Mouse (Mus musculus) E14TG2a.4 (cell line): ENCODE measurements around the gene Hdgf.
"Not testable (repeated sequence)": the region's sequence is repeated elsewhere in the genome, so short reads cannot be mapped to it uniquely, and the experiment has no call there.

Source experiments
- H3K27me3 ChIP-seq: 2 replicates; pipeline ENCODE4 v1.6.1; 2014; ENCODE audit warnings: low read length, control low read depth; ENCODE audit not compliant: insufficient read depth
- H3K36me3 ChIP-seq: 2 replicates; pipeline ENCODE4 v1.6.1; 2014; ENCODE audit warnings: low read length, control low read depth; ENCODE audit not compliant: insufficient read depth
- H3K4me1 ChIP-seq: replicated peaks from 2 replicates; pipeline ENCODE4 v1.6.1; 2014; ENCODE audit warnings: low read depth, low read length, control low read depth
- H3K4me3 ChIP-seq: replicated peaks from 2 replicates; pipeline ENCODE4 v1.5.1; 2014; ENCODE audit warnings: mild to moderate bottlenecking, low read length
- H3K9me3 ChIP-seq: 2 replicates; pipeline ENCODE4 v1.6.1; 2014; ENCODE audit warnings: low read length, control low read depth
- CTCF ChIP-seq: conservative IDR thresholded peaks from 2 replicates; pipeline ENCODE4 v1.5.1; 2014; ENCODE audit warnings: low read length
- NANOG ChIP-seq: IDR thresholded peaks from 2 replicates; pipeline ENCODE4 v1.6.1; 2014; ENCODE audit warnings: borderline replicate concordance, low read length, mixed read lengths
- POU5F1 ChIP-seq: IDR thresholded peaks from 2 replicates; pipeline ENCODE4 v1.6.1; 2014; ENCODE audit warnings: low read length, borderline replicate concordance

The Hdgf gene

DNA sequence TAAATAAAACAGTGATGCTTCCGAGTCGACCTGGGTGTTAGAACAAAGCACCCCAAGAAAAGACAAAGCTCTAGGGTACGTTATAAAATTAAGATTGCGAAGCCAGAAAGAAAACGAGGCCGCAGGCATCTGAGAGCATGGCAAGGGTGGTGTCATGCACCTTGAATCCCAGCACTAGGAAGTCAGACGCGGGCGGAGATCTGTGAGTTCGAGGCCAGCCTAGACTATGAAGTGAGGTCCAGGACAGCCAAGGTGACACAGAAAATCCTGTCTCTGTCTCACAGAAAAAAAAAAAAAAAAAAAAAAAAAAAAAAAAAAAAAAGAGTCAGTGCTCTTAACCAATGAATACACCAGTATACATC is 20.1 kb upstream of the Hdgf start:
- Histone ChIP-seq H3K36me3 (peaks cover 29% of the 10 kb centered on the region), H3K9me3 (no peaks in the 10 kb centered on the region), H3K4me1 (peaks cover 36% of the 10 kb centered on the region), H3K4me3 (peak overlapping the region; percentile 75), H3K27me3 (no peaks in the 10 kb centered on the region)
- TF ChIP-seq CTCF = no peak
- no peak for TF ChIP-seq POU5F1
- no peak for TF ChIP-seq NANOG

DNA sequence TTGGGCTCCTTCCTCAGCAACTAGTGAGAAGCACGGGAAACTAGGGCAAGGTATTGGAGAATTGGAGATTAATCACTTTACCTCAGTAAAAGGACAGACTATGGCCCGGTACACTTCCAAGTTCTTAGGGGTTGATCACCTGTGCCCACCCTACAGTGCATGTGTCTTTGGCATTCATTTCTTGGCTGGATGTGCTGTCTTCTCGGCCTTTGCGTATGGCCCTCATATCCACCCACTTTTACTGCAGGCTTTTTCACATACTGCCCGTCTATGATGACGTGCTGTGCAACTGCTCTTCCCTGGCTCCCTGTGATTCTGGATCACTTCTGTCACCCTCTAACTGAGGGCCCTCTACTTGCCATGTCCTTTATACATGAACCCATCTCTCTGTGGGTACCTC is 19.7 kb upstream of the Hdgf start:
- Histone ChIP-seq H3K27me3 (no peaks in the 10 kb centered on the region), H3K4me1 (peaks cover 37% of the 10 kb centered on the region), H3K9me3 (no peaks in the 10 kb centered on the region), H3K36me3 (peaks cover 25% of the 10 kb centered on the region), H3K4me3 (peak overlapping the region; percentile 75)
- no peak for TF ChIP-seq POU5F1
- no peak for TF ChIP-seq CTCF
- TF ChIP-seq NANOG = no peak

DNA sequence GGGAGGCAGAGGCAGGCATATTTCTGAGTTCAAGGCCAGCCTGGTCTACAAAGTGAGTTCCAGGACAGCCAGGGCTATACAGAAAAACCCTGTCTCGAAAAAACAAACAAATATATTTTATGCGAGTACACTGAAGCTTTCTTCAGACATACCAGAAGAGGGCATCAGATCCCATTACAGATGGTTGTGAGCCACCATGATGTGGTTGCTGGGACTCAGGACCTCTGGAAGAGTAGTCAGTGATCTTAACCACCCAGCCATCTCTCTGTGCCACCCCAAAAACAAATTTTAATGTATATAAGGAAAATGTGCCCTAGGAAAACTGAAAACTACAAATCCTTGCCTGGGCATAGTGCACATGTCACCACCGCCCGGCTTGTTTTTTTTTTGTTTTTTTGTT is 18.7 kb upstream of the Hdgf start:
- H3K4me3 ChIP-seq, H3K27me3 ChIP-seq, H3K9me3 ChIP-seq: not testable (repeated sequence)
- Histone ChIP-seq H3K36me3 (peaks cover 17% of the 10 kb centered on the region), H3K4me1 (peaks cover 38% of the 10 kb centered on the region)

DNA sequence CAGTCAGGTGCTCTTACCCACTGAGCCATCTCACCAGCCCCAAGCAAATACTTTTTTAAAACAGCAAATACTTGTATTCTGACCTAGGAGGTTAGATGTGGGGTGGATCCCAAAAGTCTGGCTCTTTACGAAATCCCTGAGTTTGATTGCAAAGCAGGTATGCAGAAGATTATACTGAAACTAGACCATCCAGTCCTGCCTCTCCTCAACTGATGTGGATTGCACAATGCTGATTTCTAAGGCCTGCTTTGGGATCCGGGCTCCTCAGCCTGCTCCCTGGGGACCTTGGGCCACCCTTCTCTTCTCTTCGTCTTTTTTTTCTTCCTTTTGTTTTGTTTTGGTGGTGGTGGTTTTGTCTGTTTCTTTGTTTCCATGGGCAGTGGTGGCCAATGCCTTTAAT is 14.6 kb upstream of the Hdgf start:
- no peaks in the 10 kb centered on the region for H3K36me3 ChIP-seq
- H3K4me3 ChIP-seq = no peak overlapping the region
- no peaks in the 10 kb centered on the region for H3K27me3 ChIP-seq

DNA sequence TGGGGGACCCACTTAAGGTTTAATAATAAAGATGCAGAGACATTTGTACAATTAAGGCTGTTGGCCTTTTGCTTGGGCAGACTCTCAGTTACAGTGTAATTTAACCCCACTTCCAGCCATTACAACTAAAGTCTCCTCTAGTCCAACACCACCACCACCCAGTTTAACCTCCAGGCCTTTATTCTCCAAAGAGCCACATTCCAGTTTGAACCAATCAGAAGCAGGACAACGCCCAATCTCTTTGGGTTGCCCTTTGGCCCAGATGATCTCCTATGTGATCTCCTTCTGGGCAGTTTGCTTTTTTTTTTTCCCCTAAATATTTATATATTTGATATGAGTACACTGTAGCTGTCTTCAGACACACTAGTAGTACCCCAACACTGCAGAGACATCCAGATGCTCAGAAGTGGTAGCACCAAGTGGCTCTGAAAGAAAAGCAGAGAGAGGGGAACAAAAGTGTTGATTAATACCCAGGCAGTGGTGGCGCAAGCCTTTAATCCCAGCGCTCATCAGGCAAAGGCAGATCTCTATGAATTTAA is 12.7 kb upstream of the Hdgf start:
- Histone ChIP-seq H3K36me3 (no peaks in the 10 kb centered on the region), H3K4me3 (peak overlapping the region; percentile 18), H3K9me3 (no peaks in the 10 kb centered on the region), H3K4me1 (peaks cover 38% of the 10 kb centered on the region), H3K27me3 (no peaks in the 10 kb centered on the region)
- TF ChIP-seq POU5F1 (no peak), CTCF (no peak), NANOG (no peak)

More for the DNA sequence above, 14.6 kb upstream of the Hdgf start:
- peaks cover 43% of the 10 kb centered on the region for H3K4me1 ChIP-seq
- no peaks in the 10 kb centered on the region for H3K9me3 ChIP-seq
- TF ChIP-seq CTCF (no peak), NANOG (no peak), POU5F1 (no peak)

DNA sequence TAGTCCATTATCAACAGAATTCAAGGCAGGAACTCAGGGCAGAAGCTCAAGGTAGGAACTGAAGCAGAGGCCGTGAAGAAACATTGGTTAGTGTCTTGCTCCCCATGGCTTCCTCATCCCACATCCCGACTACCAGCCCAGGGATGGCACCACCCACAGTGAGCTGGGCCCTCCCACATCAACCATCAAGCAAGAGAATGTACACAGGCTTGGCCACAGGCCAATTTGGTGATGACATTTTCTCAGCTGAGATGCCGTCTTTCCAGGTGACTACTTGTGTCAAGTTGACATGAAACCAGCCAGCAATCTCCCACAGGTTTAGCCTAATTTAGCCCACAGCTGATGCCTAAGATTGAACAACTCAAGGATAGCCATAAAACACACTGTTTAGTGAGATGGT is 6.9 kb upstream of the Hdgf start:
- H3K4me1 ChIP-seq = peaks cover 32% of the 10 kb centered on the region
- no peaks in the 10 kb centered on the region for H3K36me3 ChIP-seq
- TF ChIP-seq NANOG = no peak
- TF ChIP-seq CTCF = no peak
- no peak for TF ChIP-seq POU5F1
- H3K27me3 ChIP-seq = no peaks in the 10 kb centered on the region
- no peaks in the 10 kb centered on the region for H3K9me3 ChIP-seq
- H3K4me3 ChIP-seq = no peak overlapping the region

DNA sequence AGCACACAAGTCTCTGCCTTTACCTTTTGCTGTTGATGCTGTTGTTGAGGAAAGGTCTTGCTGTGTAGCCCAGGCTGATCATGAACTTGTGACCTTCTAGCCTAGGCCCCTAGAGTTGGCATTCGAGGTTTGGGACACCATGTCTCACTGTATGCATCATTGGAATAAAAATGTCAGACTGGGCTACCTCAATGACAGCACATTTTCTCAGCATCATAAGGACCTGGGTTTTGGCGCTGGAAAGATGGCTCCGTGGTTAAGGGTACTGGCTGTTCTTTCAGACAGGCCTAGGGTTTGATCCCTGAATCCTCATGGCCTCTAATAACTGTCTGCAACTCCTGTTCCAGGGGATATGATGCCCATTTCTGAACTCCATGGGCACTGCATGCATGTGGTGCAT is 6.3 kb upstream of the Hdgf start:
- peaks cover 28% of the 10 kb centered on the region for H3K4me1 ChIP-seq
- no peaks in the 10 kb centered on the region for H3K36me3 ChIP-seq
- TF ChIP-seq POU5F1 (no peak), CTCF (no peak), NANOG (no peak)
- H3K9me3 ChIP-seq = no peaks in the 10 kb centered on the region
- no peaks in the 10 kb centered on the region for H3K27me3 ChIP-seq
- no peak overlapping the region for H3K4me3 ChIP-seq

DNA sequence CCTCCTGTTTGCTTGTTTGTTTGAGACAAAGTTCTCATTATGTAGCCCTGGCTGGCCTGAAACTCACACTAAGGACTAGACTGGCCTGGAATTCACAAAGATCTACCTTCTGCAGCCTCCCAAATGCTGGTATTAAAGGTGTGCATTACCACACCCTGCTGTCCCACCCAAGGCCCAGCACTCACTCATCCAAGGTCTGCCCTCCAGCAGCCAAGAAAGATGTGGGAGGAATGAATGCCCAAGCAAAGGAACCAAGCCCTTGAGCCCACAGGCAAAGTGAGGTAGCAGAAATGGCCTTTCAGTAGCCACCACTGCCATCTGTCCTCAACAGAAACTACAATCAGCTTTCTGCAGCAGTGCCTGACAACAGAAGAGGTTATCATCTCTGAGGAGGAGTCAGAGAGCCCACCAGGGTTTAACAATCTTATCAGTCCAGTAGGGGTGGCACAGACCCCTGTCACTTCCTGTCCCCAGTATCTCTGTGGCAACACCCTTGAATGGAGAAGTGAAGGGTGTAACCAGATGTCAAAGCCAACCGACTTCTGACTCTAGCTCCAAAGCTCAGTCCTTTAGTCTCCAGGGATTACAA is 5.0 kb upstream of the Hdgf start:
- TF ChIP-seq CTCF (no peak), POU5F1 (no peak), NANOG (no peak)
- H3K4me3 ChIP-seq = no peak overlapping the region
- no peaks in the 10 kb centered on the region for H3K9me3 ChIP-seq
- H3K36me3 ChIP-seq = no peaks in the 10 kb centered on the region
- H3K27me3 ChIP-seq = no peaks in the 10 kb centered on the region
- peaks cover 23% of the 10 kb centered on the region for H3K4me1 ChIP-seq

DNA sequence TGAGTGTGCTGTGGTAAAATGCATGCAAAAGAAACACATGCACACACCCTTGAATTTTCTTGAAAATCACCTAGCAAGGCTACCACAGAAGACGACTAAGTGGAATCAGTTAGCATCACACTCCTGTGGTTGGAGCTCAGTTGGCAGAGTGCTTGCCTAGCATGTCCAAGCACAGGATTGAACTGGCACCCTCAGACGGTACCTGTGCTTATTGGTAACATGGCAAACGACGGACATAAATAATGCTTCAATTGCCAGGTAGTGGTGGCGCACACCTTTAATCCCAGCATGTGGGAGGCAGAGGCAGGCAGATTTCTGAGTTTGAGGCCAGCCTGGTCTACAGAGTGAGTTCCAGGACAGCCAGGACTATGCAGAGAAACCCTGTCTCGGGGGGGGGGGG is 4.2 kb upstream of the Hdgf start:
- not testable (repeated sequence) for H3K4me3 ChIP-seq, H3K9me3 ChIP-seq, H3K27me3 ChIP-seq, H3K36me3 ChIP-seq
- H3K4me1 ChIP-seq = peaks cover 23% of the 10 kb centered on the region
